Mouse (Mus musculus) heart, embryonic 11.5 days (tissue): ENCODE data around the gene Fam117b. TPM values are rescaled to one million over a fixed set of nuclear protein-coding genes. Genes with fewer than 3 reads are reported as not detected.

Experiments used
- ATAC-seq: fragments of 200-750 bp; cut with Nextera tagmentation; replicated peaks from 2 replicates; pipeline ENCODE4 v1.8.0; 2017; ENCODE audit warnings: moderate library complexity; ENCODE audit not compliant: insufficient number of reproducible peaks, low FRiP score, low TSS enrichment
- H3K27ac ChIP-seq: fragments of 300-500 bp; sonication (generic); 2 replicates; pipeline ENCODE4 v1.5.1; 2014; ENCODE audit warnings: mild to moderate bottlenecking, low read depth, low read length
- H3K27me3 ChIP-seq: fragments of 300-500 bp; sonication (generic); 2 replicates; pipeline ENCODE4 v1.6.1; 2014; ENCODE audit warnings: mild to moderate bottlenecking, low read length, mixed read lengths; ENCODE audit not compliant: control insufficient read depth, insufficient read depth
- H3K36me3 ChIP-seq: fragments of 300-500 bp; sonication (generic); 2 replicates; pipeline ENCODE4 v1.6.1; 2014; ENCODE audit warnings: mild to moderate bottlenecking, low read length, moderate library complexity, mixed read lengths; ENCODE audit not compliant: control insufficient read depth, insufficient read depth
- H3K4me1 ChIP-seq: fragments of 300-500 bp; sonication (generic); 2 replicates; pipeline ENCODE4 v1.6.1; 2014; ENCODE audit warnings: low read length; ENCODE audit not compliant: control insufficient read depth, insufficient read depth
- H3K4me2 ChIP-seq: fragments of 300-500 bp; sonication (generic); 2 replicates; pipeline ENCODE4 v1.6.1; 2014; ENCODE audit warnings: mild to moderate bottlenecking, moderate library complexity
- H3K4me3 ChIP-seq: fragments of 300-500 bp; sonication (generic); 2 replicates; pipeline ENCODE4 v1.5.1; 2014; ENCODE audit warnings: low read depth, low read length
- H3K9ac ChIP-seq: fragments of 300-500 bp; sonication (generic); 2 replicates; pipeline ENCODE4 v1.6.1; 2014; ENCODE audit warnings: mild to moderate bottlenecking, low read depth, low read length, moderate library complexity
- H3K9me3 ChIP-seq: fragments of 300-500 bp; sonication (generic); replicated peaks from 2 replicates; pipeline ENCODE4 v1.6.1; 2016; ENCODE audit warnings: low read length; ENCODE audit not compliant: control insufficient read depth
- WGBS: fragments of 180-500 bp; shearing (Covaris S2); extraction: QIAGEN DNeasy Blood & Tissue Kit; methylation state at CpG from one replicate; pipeline ENCODE4 v1.1.7; 2014; ENCODE audit not compliant: insufficient replicate concordance; 5-methylcytosine and 5-hydroxymethylcytosine counted together
- polyA plus RNA-seq: library from polyadenylated mRNA; unstranded; fragments of >200 nt; fragmentation: Nextera tagmentation; extraction: Ambion mirVana; gene quantifications from 2 replicates; pipeline ENCODE4 v1.2.1, GENCODE M21; 2014

Gene Fam117b
- polyA plus RNA-seq, 1 experiment from 2014 or later, result 5.9 TPM

GRCm38 (mm10) chr1:59892777-59893176 lies 20.0 kb upstream of the Fam117b start:
- no peak overlapping the region for H3K4me2 ChIP-seq
- no peak overlapping the region for H3K9ac ChIP-seq
- no peaks in the 10 kb centered on the region for H3K9me3 ChIP-seq
- no peak for ATAC-seq
- no peaks in the 10 kb centered on the region for H3K36me3 ChIP-seq
- H3K27me3 ChIP-seq, result no peaks in the 10 kb centered on the region
- peaks cover 4% of the 10 kb centered on the region for H3K4me1 ChIP-seq
- H3K27ac ChIP-seq, result no peak overlapping the region
- H3K4me3 ChIP-seq, result no peak overlapping the region
- WGBS, result 88% methylated on average over 8 of the region's 8 CpGs

GRCm38 (mm10) chr1:59894025-59894424 lies 18.8 kb upstream of the Fam117b start:
- Histone ChIP-seq H3K27ac (no peak overlapping the region), H3K4me3 (no peak overlapping the region), H3K36me3 (no peaks in the 10 kb centered on the region), H3K4me1 (no peaks in the 10 kb centered on the region), H3K9ac (no peak overlapping the region), H3K4me2 (no peak overlapping the region), H3K9me3 (no peaks in the 10 kb centered on the region), H3K27me3 (no peaks in the 10 kb centered on the region)
- ATAC-seq, result no peak
- 35% methylated on average over 4 of the region's 4 CpGs for WGBS

GRCm38 (mm10) chr1:59895456-59895855 lies 17.4 kb upstream of the Fam117b start:
- Histone ChIP-seq H3K4me3 (no peak overlapping the region), H3K9ac (no peak overlapping the region), H3K4me2 (no peak overlapping the region), H3K27ac (no peak overlapping the region), H3K36me3 (no peaks in the 10 kb centered on the region), H3K27me3 (no peaks in the 10 kb centered on the region), H3K4me1 (no peaks in the 10 kb centered on the region; the same call in 1 of the 2 replicates), H3K9me3 (no peaks in the 10 kb centered on the region)
- no peak for ATAC-seq
- 46% methylated on average over 4 of the region's 4 CpGs for WGBS

GRCm38 (mm10) chr1:59897147-59897798 lies 15.5 kb upstream of the Fam117b start:
- ATAC-seq, result no peak
- H3K9ac ChIP-seq, result no peak overlapping the region
- no peaks in the 10 kb centered on the region for H3K9me3 ChIP-seq
- 65% methylated on average over 5 of the region's 5 CpGs for WGBS
- H3K27me3 ChIP-seq, result no peaks in the 10 kb centered on the region
- H3K4me2 ChIP-seq, result no peak overlapping the region
- H3K4me1 ChIP-seq, result peaks cover 3% of the 10 kb centered on the region
- no peak overlapping the region for H3K27ac ChIP-seq
- no peaks in the 10 kb centered on the region for H3K36me3 ChIP-seq
- no peak overlapping the region for H3K4me3 ChIP-seq

GRCm38 (mm10) chr1:59899679-59900078 lies 13.1 kb upstream of the Fam117b start:
- Histone ChIP-seq H3K36me3 (no peaks in the 10 kb centered on the region), H3K9ac (no peak overlapping the region), H3K4me3 (no peak overlapping the region), H3K27ac (no peak overlapping the region), H3K4me1 (peaks cover 3% of the 10 kb centered on the region), H3K9me3 (no peaks in the 10 kb centered on the region), H3K27me3 (no peaks in the 10 kb centered on the region), H3K4me2 (no peak overlapping the region)
- ATAC-seq, result no peak
- WGBS, result 28% methylated on average over 2 of the region's 2 CpGs

- 74% methylated on average over 5 of the region's 5 CpGs for WGBS
- H3K4me3 ChIP-seq, result no peak overlapping the region
- H3K4me1 ChIP-seq, result peaks cover 3% of the 10 kb centered on the region
- H3K9me3 ChIP-seq, result no peaks in the 10 kb centered on the region
- no peaks in the 10 kb centered on the region for H3K36me3 ChIP-seq
- no peak overlapping the region for H3K4me2 ChIP-seq
- no peak for ATAC-seq
- no peak overlapping the region for H3K27ac ChIP-seq
- no peaks in the 10 kb centered on the region for H3K27me3 ChIP-seq
- no peak overlapping the region for H3K9ac ChIP-seq
These were observed 11.5 kb upstream of the Fam117b start for GRCm38 (mm10) chr1:59901082-59901876.

GRCm38 (mm10) chr1:59902634-59903033 lies 10.2 kb upstream of the Fam117b start:
- ATAC-seq, result no peak
- H3K9ac ChIP-seq, result no peak overlapping the region
- H3K36me3 ChIP-seq, result no peaks in the 10 kb centered on the region
- no peak overlapping the region for H3K27ac ChIP-seq
- WGBS, result 41% methylated on average over 3 of the region's 3 CpGs
- H3K4me1 ChIP-seq, result peaks cover 3% of the 10 kb centered on the region
- no peaks in the 10 kb centered on the region for H3K27me3 ChIP-seq
- H3K4me3 ChIP-seq, result no peak overlapping the region
- H3K4me2 ChIP-seq, result no peak overlapping the region
- no peaks in the 10 kb centered on the region for H3K9me3 ChIP-seq

GRCm38 (mm10) chr1:59904630-59905295 lies 8.0 kb upstream of the Fam117b start:
- Histone ChIP-seq H3K9ac (no peak overlapping the region), H3K4me1 (peaks cover 3% of the 10 kb centered on the region; the same call in 1 of the 2 replicates), H3K36me3 (no peaks in the 10 kb centered on the region), H3K27me3 (no peaks in the 10 kb centered on the region), H3K4me3 (no peak overlapping the region), H3K27ac (no peak overlapping the region), H3K9me3 (no peaks in the 10 kb centered on the region), H3K4me2 (no peak overlapping the region)
- WGBS, result 93% methylated on average over 6 of the region's 6 CpGs
- ATAC-seq, result no peak
